Mouse (Mus musculus): ENCODE measurements at regions not wholly inside any gene's neighbourhood (a gene's known extent, or its start where the extent isn't known, plus 50 kb on each side); places are given as distances from the start of the nearest gene placed in this dataset.

- no peak for DNase-seq (ENCODE audit: low spot score)
Measured at GRCm38 (mm10) chr11:111715401-111715800, 649.4 kb downstream of the Kcnj2 start.

- no peak for DNase-seq (ENCODE audit: low spot score)
Measured at GRCm38 (mm10) chr11:111722276-111722675, 656.3 kb downstream of the Kcnj2 start.

- DNase-seq (ENCODE audit: low spot score) = no peak
Measured at GRCm38 (mm10) chr11:111728148-111728547, 662.2 kb downstream of the Kcnj2 start.

GRCm38 (mm10) chr11:111732096-111732495, 666.1 kb downstream of the Kcnj2 start:
- DNase-seq (ENCODE audit: low spot score) = no peak

- DNase-seq (ENCODE audit: low spot score) = no peak
Measured at GRCm38 (mm10) chr11:111735446-111735845, 669.5 kb downstream of the Kcnj2 start.

GRCm38 (mm10) chr11:111735961-111736360, 670.0 kb downstream of the Kcnj2 start:
- DNase-seq (ENCODE audit: low spot score) = no peak

- DNase-seq (ENCODE audit: low spot score) = no peak
Measured at GRCm38 (mm10) chr11:111743356-111743755, 677.4 kb downstream of the Kcnj2 start.

GRCm38 (mm10) chr11:111747262-111747946, 681.4 kb downstream of the Kcnj2 start:
- no peak for DNase-seq (ENCODE audit: low spot score)

GRCm38 (mm10) chr11:111747947-111748322, 682.0 kb downstream of the Kcnj2 start:
- DNase-seq (ENCODE audit: low spot score) = no peak

GRCm38 (mm10) chr11:111748496-111748895, 682.5 kb downstream of the Kcnj2 start:
- no peak for DNase-seq (ENCODE audit: low spot score)

- DNase-seq (ENCODE audit: low spot score) = no peak
Measured at GRCm38 (mm10) chr11:111754735-111755134, 688.8 kb downstream of the Kcnj2 start.

- no peak for DNase-seq (ENCODE audit: low spot score)
Measured at GRCm38 (mm10) chr11:111763081-111763480, 697.1 kb downstream of the Kcnj2 start.

GRCm38 (mm10) chr11:111766371-111767011, 700.5 kb downstream of the Kcnj2 start:
- DNase-seq (ENCODE audit: low spot score) = no peak

- DNase-seq (ENCODE audit: low spot score) = no peak
Measured at GRCm38 (mm10) chr11:111767012-111767392, 701.0 kb downstream of the Kcnj2 start.

- DNase-seq (ENCODE audit: low spot score) = no peak
Measured at GRCm38 (mm10) chr11:111774108-111774679, 708.2 kb downstream of the Kcnj2 start.

- DNase-seq (ENCODE audit: low spot score) = no peak
Measured at GRCm38 (mm10) chr11:111781321-111781720, 715.4 kb downstream of the Kcnj2 start.

GRCm38 (mm10) chr11:111791267-111791926, 725.4 kb downstream of the Kcnj2 start:
- no peak for DNase-seq (ENCODE audit: low spot score)

GRCm38 (mm10) chr11:111801033-111801432, 735.1 kb downstream of the Kcnj2 start:
- no peak for DNase-seq (ENCODE audit: low spot score)

- DNase-seq (ENCODE audit: low spot score) = no peak
Measured at GRCm38 (mm10) chr11:111816176-111816775, 750.3 kb downstream of the Kcnj2 start.

GRCm38 (mm10) chr11:111818124-111818523, 752.2 kb downstream of the Kcnj2 start:
- no peak for DNase-seq (ENCODE audit: low spot score)

- no peak for DNase-seq (ENCODE audit: low spot score)
Measured at GRCm38 (mm10) chr11:111820356-111820755, 754.4 kb downstream of the Kcnj2 start.

- no peak for DNase-seq (ENCODE audit: low spot score)
Measured at GRCm38 (mm10) chr11:111828455-111828854, 762.5 kb downstream of the Kcnj2 start.

GRCm38 (mm10) chr11:111838996-111839395, 773.0 kb downstream of the Kcnj2 start:
- DNase-seq (ENCODE audit: low spot score) = no peak
